In the genomic region with DNA sequence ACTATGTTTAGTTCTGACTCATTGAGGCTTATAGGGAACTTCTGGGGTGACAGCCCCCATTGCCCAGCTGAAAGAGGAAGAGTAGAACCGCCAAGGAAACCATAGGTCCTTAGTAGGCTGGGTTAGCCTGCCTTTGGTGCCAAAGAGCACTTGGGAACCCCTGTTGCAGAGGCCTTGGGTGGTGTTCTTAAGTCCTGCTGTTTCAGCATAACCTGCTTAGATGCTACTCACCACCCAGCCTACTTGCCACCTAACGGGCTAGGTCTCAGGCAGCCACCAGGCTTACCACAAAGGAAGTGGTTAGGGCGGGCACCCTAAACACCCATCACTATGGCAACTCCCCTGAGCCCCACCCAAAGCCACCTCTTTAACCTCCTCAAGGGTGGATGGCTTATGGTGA, we compare ENCODE assay signal across 8 mouse cellular contexts. TPM values are rescaled to one million over a fixed set of nuclear protein-coding genes. Genes with fewer than 3 reads are reported as not detected.
DNase-seq lines count a peak whose midpoint lies in the region; ATAC-seq lines count a peak whose summit lies in the region.

No protein-coding gene starts in this region.

- H3K4me2 ChIP-seq in intestine, embryonic 15.5 days (replicated peaks): peak overlapping the region; percentile 55
- H3K4me2 ChIP-seq in stomach, embryonic 16.5 days (ENCODE audit: low read depth, low read length): peak overlapping the region; percentile 56

- peaks cover 3% of the 10 kb centered on the region; the same call in 1 of the 2 replicates for H3K36me3 ChIP-seq in intestine, embryonic 15.5 days
- H3K36me3 ChIP-seq in stomach, embryonic 16.5 days (ENCODE audit: control insufficient read depth, insufficient read depth, low read length): peaks cover 16% of the 10 kb centered on the region; the same call in 1 of the 2 replicates

- no peaks in the 10 kb centered on the region for H3K9me3 ChIP-seq in intestine, embryonic 15.5 days
- no peaks in the 10 kb centered on the region for H3K9me3 ChIP-seq in stomach, embryonic 16.5 days (replicated peaks; ENCODE audit: control insufficient read depth, low read length)

- peak overlapping the region; percentile 49 for H3K4me3 ChIP-seq in intestine, embryonic 15.5 days (replicated peaks)
- peak overlapping the region; percentile 58 for H3K4me3 ChIP-seq in stomach, embryonic 16.5 days (replicated peaks; ENCODE audit: low read length)

- H3K27ac ChIP-seq in intestine, embryonic 15.5 days: no peak overlapping the region
- H3K27ac ChIP-seq in stomach, embryonic 16.5 days (ENCODE audit: low read length): peak overlapping the region; percentile 79

- 73% methylated on average over 3 of the region's 3 CpGs for WGBS in intestine, embryonic 15.5 days
- WGBS in stomach, embryonic 16.5 days: 39% methylated on average over 3 of the region's 3 CpGs

- no peaks in the 10 kb centered on the region for H3K4me1 ChIP-seq in intestine, embryonic 15.5 days (replicated peaks)
- no peaks in the 10 kb centered on the region for H3K4me1 ChIP-seq in stomach, embryonic 16.5 days (ENCODE audit: control insufficient read depth, insufficient read depth, low read length)

- H3K9ac ChIP-seq in intestine, embryonic 15.5 days: 0 out of 2 replicates have a peak overlapping the region, but pooled peaks have one; percentile 10
- H3K9ac ChIP-seq in stomach, embryonic 16.5 days (ENCODE audit: low read length): peak overlapping the region; percentile 73

- ATAC-seq in erythroid progenitor cell, adult 5-6 weeks (replicated peaks; ENCODE audit: low FRiP score, poor library complexity, severe bottlenecking): peak; percentile 78
- ATAC-seq in intestine, embryonic 15.5 days: no peak
- ATAC-seq in megakaryocyte progenitor cell, adult 5-6 weeks (replicated peaks; ENCODE audit: poor library complexity): peak; percentile 67
- no peak for ATAC-seq in stomach, embryonic 16.5 days (ENCODE audit: insufficient read depth, low FRiP score)

- no peaks in the 10 kb centered on the region for H3K27me3 ChIP-seq in intestine, embryonic 15.5 days (replicated peaks)
- H3K27me3 ChIP-seq in stomach, embryonic 16.5 days (ENCODE audit: control insufficient read depth, insufficient read depth, low read length): no peaks in the 10 kb centered on the region

- peak; percentile 10 for DNase-seq in kidney, adult 9 months
- DNase-seq in kidney, adult 8-10 months: no peak
- no peak for DNase-seq in layer of hippocampus, adult 9-10 months (ENCODE audit: low spot score)
- DNase-seq in embryo, embryonic 10.5 days (ENCODE audit: low spot score): no peak

RNA-seq across cellular contexts. Expression of gene Flna, which starts 5.8 kb away (rescaled TPM):
- 103 and 114 TPM in 2 replicates for total RNA-seq in erythroid progenitor cell, adult 5-6 weeks (2015; ENCODE audit: low replicate concordance)
- total RNA-seq in erythroid progenitor cell, adult 5-6 weeks (2017; ENCODE audit: low replicate concordance): 122 and 133 TPM in 2 replicates
- 274 and 316 TPM in 2 replicates for polyA plus RNA-seq in intestine, embryonic 15.5 days (2015; fragmentation: Nextera tagmentation; extraction: Ambion mirVana)
- total RNA-seq in megakaryocyte progenitor cell, adult 5-6 weeks (2015): 158 and 196 TPM in 2 replicates
- 495 and 504 TPM in 2 replicates for total RNA-seq in megakaryocyte progenitor cell, adult 5-6 weeks (2017)
- polyA plus RNA-seq in stomach, embryonic 16.5 days (2015; fragmentation: Nextera tagmentation; extraction: Ambion mirVana): 498 and 560 TPM in 2 replicates

RNA-seq across cellular contexts. Expression of gene Emd, which starts 10.7 kb away (rescaled TPM):
- total RNA-seq in erythroid progenitor cell, adult 5-6 weeks (2015; ENCODE audit: low replicate concordance): 39.3 and 44.4 TPM in 2 replicates
- 23.2 and 29.5 TPM in 2 replicates for total RNA-seq in erythroid progenitor cell, adult 5-6 weeks (2017; ENCODE audit: low replicate concordance)
- 21.7 and 25.7 TPM in 2 replicates for polyA plus RNA-seq in intestine, embryonic 15.5 days (2015; fragmentation: Nextera tagmentation; extraction: Ambion mirVana)
- total RNA-seq in megakaryocyte progenitor cell, adult 5-6 weeks (2015): 77.1 and 82.8 TPM in 2 replicates
- 86.7 and 91.7 TPM in 2 replicates for total RNA-seq in megakaryocyte progenitor cell, adult 5-6 weeks (2017)
- 22.5 and 26.8 TPM in 2 replicates for polyA plus RNA-seq in stomach, embryonic 16.5 days (2015; fragmentation: Nextera tagmentation; extraction: Ambion mirVana)

RNA-seq across cellular contexts. Expression of gene Rpl10, which starts 26.8 kb away (rescaled TPM):
- 718 and 731 TPM in 2 replicates for total RNA-seq in erythroid progenitor cell, adult 5-6 weeks (2015; ENCODE audit: low replicate concordance)
- 354 and 377 TPM in 2 replicates for total RNA-seq in erythroid progenitor cell, adult 5-6 weeks (2017; ENCODE audit: low replicate concordance)
- polyA plus RNA-seq in intestine, embryonic 15.5 days (2015; fragmentation: Nextera tagmentation; extraction: Ambion mirVana): 818 and 879 TPM in 2 replicates
- 3,920 and 4,047 TPM in 2 replicates for total RNA-seq in megakaryocyte progenitor cell, adult 5-6 weeks (2015)
- total RNA-seq in megakaryocyte progenitor cell, adult 5-6 weeks (2017): 1,333 and 1,759 TPM in 2 replicates
- 666 and 804 TPM in 2 replicates for polyA plus RNA-seq in stomach, embryonic 16.5 days (2015; fragmentation: Nextera tagmentation; extraction: Ambion mirVana)

RNA-seq across cellular contexts. Expression of gene Taz, which starts 37.9 kb away (rescaled TPM):
- 41.8 and 53.2 TPM in 2 replicates for total RNA-seq in erythroid progenitor cell, adult 5-6 weeks (2015; ENCODE audit: low replicate concordance)
- 13.8 and 18.6 TPM in 2 replicates for total RNA-seq in erythroid progenitor cell, adult 5-6 weeks (2017; ENCODE audit: low replicate concordance)
- polyA plus RNA-seq in intestine, embryonic 15.5 days (2015; fragmentation: Nextera tagmentation; extraction: Ambion mirVana): 74.9 and 81.1 TPM in 2 replicates
- total RNA-seq in megakaryocyte progenitor cell, adult 5-6 weeks (2015): 44.5 and 53.5 TPM in 2 replicates
- 25.8 and 31.0 TPM in 2 replicates for total RNA-seq in megakaryocyte progenitor cell, adult 5-6 weeks (2017)
- 79.1 and 81.0 TPM in 2 replicates for polyA plus RNA-seq in stomach, embryonic 16.5 days (2015; fragmentation: Nextera tagmentation; extraction: Ambion mirVana)

RNA-seq across cellular contexts. Expression of gene Dnase1l1, which starts 38.3 kb away (rescaled TPM):
- 108 and 154 TPM in 2 replicates for total RNA-seq in erythroid progenitor cell, adult 5-6 weeks (2015; ENCODE audit: low replicate concordance)
- total RNA-seq in erythroid progenitor cell, adult 5-6 weeks (2017; ENCODE audit: low replicate concordance): 73.7 and 110 TPM in 2 replicates
- polyA plus RNA-seq in intestine, embryonic 15.5 days (2015; fragmentation: Nextera tagmentation; extraction: Ambion mirVana): 11.0 TPM in 2 replicates
- total RNA-seq in megakaryocyte progenitor cell, adult 5-6 weeks (2015): 21.2 and 24.5 TPM in 2 replicates
- 7.1 and 17.4 TPM in 2 replicates for total RNA-seq in megakaryocyte progenitor cell, adult 5-6 weeks (2017)
- polyA plus RNA-seq in stomach, embryonic 16.5 days (2015; fragmentation: Nextera tagmentation; extraction: Ambion mirVana): 14.8 and 18.7 TPM in 2 replicates

Comparison
In these comparisons a context has a peak if more than half of its experiments do, and no peak if none do; other contexts are left out.
1. ATAC-seq: peak in erythroid progenitor cell, adult 5-6 weeks (single experiment) and megakaryocyte progenitor cell, adult 5-6 weeks (single experiment); none in intestine, embryonic 15.5 days (single experiment) and stomach, embryonic 16.5 days (single experiment).